Mouse (Mus musculus) adrenal gland, adult 18-20 months (tissue): Measurements from ENCODE around the gene Gm7534. TPM values are rescaled to one million over a fixed set of nuclear protein-coding genes. Genes with fewer than 3 reads are reported as not detected.
"Not testable (repeated sequence)": the region's sequence is repeated elsewhere in the genome, so short reads cannot be mapped to it uniquely, and the experiment has no call there.

Experiments
- DNase-seq, 2 experiments: peaks; one replicate each; pipeline ENCODE4 v3.0.0; 2021 to 2022; ENCODE audit warnings: low spot score in 2 of 2
- total RNA-seq, 2 experiments: library from RNA; stranded (reverse); gene quantifications; 1 replicate in 1 of 2; 2 replicates in 1 of 2; pipeline ENCODE4 v1.2.3; 2021

Gene Gm7534
- total RNA-seq, 2 experiments from 2014 or later, result not detected

- no peak for DNase-seq
Measured at GRCm38 (mm10) chr4:134149389-134149788, 53.4 kb downstream of the Gm7534 start.

GRCm38 (mm10) chr4:134144297-134144696, 58.5 kb downstream of the Gm7534 start:
- not testable (repeated sequence) for DNase-seq

Other genes starting within 250 kb of the Gm7534 start
- gene Hmgn2, start 234.4 kb downstream of the Gm7534 start, total RNA-seq, result 100 to 1,000 TPM in 1 of 2 experiments, 10 to 100 TPM in 1; 79.3 to 181 TPM
- gene Dhdds, start 202.1 kb downstream of the Gm7534 start, total RNA-seq, result 10 to 100 TPM; 39.1 to 46.2 TPM
- gene Lin28a, start 184.2 kb downstream of the Gm7534 start, total RNA-seq, result not detected
- gene Zfp683, start 149.2 kb downstream of the Gm7534 start, total RNA-seq, result under 1 TPM in 1 of 2 experiments, not detected in 1; 0.32 TPM
- under 1 TPM in 1 of 2 experiments, not detected in 1; 0.13 TPM for gene Crybg2, start 142.2 kb downstream of the Gm7534 start, total RNA-seq
- 10 to 100 TPM; 14.0 to 19.9 TPM for gene Cd52, start 107.9 kb downstream of the Gm7534 start, total RNA-seq
- 10 to 100 TPM in 1 of 2 experiments, 1 to 10 TPM in 1; 8.7 to 12.6 TPM for gene Ubxn11, start 100.4 kb downstream of the Gm7534 start, total RNA-seq
- gene Sh3bgrl3, start 74.2 kb downstream of the Gm7534 start, total RNA-seq, result 100 to 1,000 TPM in 1 of 2 experiments, 10 to 100 TPM in 1; 73.4 to 102 TPM
- 10 to 100 TPM; 12.9 to 15.4 TPM for gene Cep85, start 15.9 kb downstream of the Gm7534 start, total RNA-seq
- not detected for gene Catsper4, start 24.4 kb upstream of the Gm7534 start, total RNA-seq
- under 1 TPM; 0.66 to 0.99 TPM for gene Cnksr1, start 35.4 kb upstream of the Gm7534 start, total RNA-seq
- not detected for gene E130218I03Rik, start 40.7 kb upstream of the Gm7534 start, total RNA-seq
- gene Zfp593, start 42.6 kb upstream of the Gm7534 start, total RNA-seq, result 10 to 100 TPM; 10.5 to 10.8 TPM
- not detected for gene Gm30191, start 43.9 kb upstream of the Gm7534 start, total RNA-seq
- gene Grrp1, start 51.1 kb upstream of the Gm7534 start, total RNA-seq, result 10 to 100 TPM in 1 of 2 experiments, 1 to 10 TPM in 1; 9.3 to 10.0 TPM
- 10 to 100 TPM; 14.0 to 22.5 TPM for gene Pdik1l, start 84.9 kb upstream of the Gm7534 start, total RNA-seq
- under 1 TPM in 1 of 2 experiments, not detected in 1; 0.32 TPM for gene Trim63, start 112.1 kb upstream of the Gm7534 start, total RNA-seq
- 10 to 100 TPM; 28.9 to 47.4 TPM for gene Slc30a2, start 140.2 kb upstream of the Gm7534 start, total RNA-seq
- 1 to 10 TPM; 3.3 to 4.2 TPM for gene Extl1, start 180.8 kb upstream of the Gm7534 start, total RNA-seq
- 10 to 100 TPM; 15.2 to 17.8 TPM for gene Pafah2, start 193.3 kb upstream of the Gm7534 start, total RNA-seq